Mouse (Mus musculus) CH12.LX (cell line): Measurements from ENCODE around the gene Ccdc138. TPM values are rescaled to one million over a fixed set of nuclear protein-coding genes. Genes with fewer than 3 reads are reported as not detected.
A peak's percentile ranks its signal among the peaks of the same experiment; 100 is the strongest.
"Not testable (repeated sequence)": the region's sequence is repeated elsewhere in the genome, so short reads cannot be mapped to it uniquely, and the experiment has no call there.

Experiments used
- DNase-seq: peaks from one replicate; pipeline ENCODE4 v3.0.0-alpha.2; 2013; ENCODE audit errors: extremely low read depth
- H3K27ac ChIP-seq: 2 replicates; pipeline ENCODE4 v1.5.1; 2012; ENCODE audit warnings: low read depth, mild to moderate bottlenecking, control low read depth, moderate library complexity; ENCODE audit not compliant: insufficient read depth
- H3K27me3 ChIP-seq: replicated peaks from 2 replicates; pipeline ENCODE3; 2012; ENCODE audit warnings: inconsistent platforms
- H3K36me3 ChIP-seq, 2 experiments: replicated peaks in 1 of 2; 2 replicates each; pipeline versions ENCODE3 to v1.6.1; 2012; ENCODE audit warnings: inconsistent platforms in 1 of 2, low read length in 1 of 2, mild to moderate bottlenecking in 1 of 2, mixed read lengths in 1 of 2, moderate library complexity in 1 of 2; ENCODE audit not compliant: control insufficient read depth in 1 of 2, insufficient read depth in 1 of 2
- H3K4me1 ChIP-seq, 2 experiments: 2 replicates each; pipeline ENCODE4 v1.6.1; 2012; ENCODE audit warnings: inconsistent platforms in 1 of 2, moderate library complexity in 1 of 2; ENCODE audit not compliant: insufficient read depth in 2 of 2, control insufficient read depth in 1 of 2
- H3K4me2 ChIP-seq: 2 replicates; pipeline ENCODE4 v1.6.1; 2012; ENCODE audit warnings: low read depth, mild to moderate bottlenecking, control low read depth; ENCODE audit not compliant: poor library complexity, insufficient read depth, severe bottlenecking
- H3K4me3 ChIP-seq, 3 experiments: fragments of 150-350 bp in 1 of 3; sonication (generic) in 1 of 3; replicated peaks in 1 of 3; 2 replicates each; pipeline versions ENCODE3 to v1.5.1; 2011 to 2012; ENCODE audit warnings: low read depth in 2 of 3, low read length in 2 of 3, mild to moderate bottlenecking in 2 of 3, moderate library complexity in 2 of 3, control low read depth in 1 of 3, improper control_type of control experiment in 1 of 3, inconsistent platforms in 1 of 3, mixed read lengths in 1 of 3; ENCODE audit not compliant: poor library complexity in 1 of 3
- H3K79me2 ChIP-seq: replicated peaks from 2 replicates; pipeline ENCODE4 v1.6.1; 2012; ENCODE audit warnings: mild to moderate bottlenecking, moderate library complexity; ENCODE audit not compliant: control insufficient read depth, poor library complexity, insufficient read depth, severe bottlenecking; ENCODE audit errors: extremely low read depth
- H3K9ac ChIP-seq: 2 replicates; pipeline ENCODE4 v1.6.1; 2012; ENCODE audit warnings: low read depth, mild to moderate bottlenecking, control low read depth, moderate library complexity; ENCODE audit not compliant: insufficient read depth
- H3K9me3 ChIP-seq: replicated peaks from 2 replicates; pipeline ENCODE3; 2012; ENCODE audit warnings: low read length, inconsistent platforms, mixed read lengths
- CTCF ChIP-seq, 2 experiments: IDR thresholded peaks in 1 of 2; conservative IDR thresholded peaks in 1 of 2; 2 replicates each; pipeline ENCODE4 v1.5.1; 2011 to 2012; ENCODE audit warnings: low read depth in 2 of 2, low read length in 2 of 2, improper control_type of control experiment in 1 of 2, inconsistent platforms in 1 of 2, mild to moderate bottlenecking in 1 of 2, moderate library complexity in 1 of 2
- ELF1 ChIP-seq: IDR thresholded peaks from 2 replicates; pipeline ENCODE4 v1.6.1; 2014; ENCODE audit warnings: low read depth, mild to moderate bottlenecking, inconsistent platforms, low read length, improper control_type of control experiment
- EP300 ChIP-seq: IDR thresholded peaks from 2 replicates; pipeline ENCODE4 v1.6.1; 2011; ENCODE audit warnings: low read length, improper control_type of control experiment
- GABPA ChIP-seq: IDR thresholded peaks from 2 replicates; pipeline ENCODE4 v1.6.1; 2012; ENCODE audit warnings: low read depth, low read length, improper control_type of control experiment, inconsistent platforms; ENCODE audit not compliant: insufficient replicate concordance
- IRF4 ChIP-seq: IDR thresholded peaks from 2 replicates; pipeline ENCODE4 v1.6.1; 2014; ENCODE audit warnings: low read depth, mild to moderate bottlenecking, inconsistent platforms, low read length, improper control_type of control experiment
- JUND ChIP-seq: conservative IDR thresholded peaks from 2 replicates; pipeline ENCODE4 v1.6.1; 2011; ENCODE audit warnings: low read depth, low read length, improper control_type of control experiment
- MAX ChIP-seq: IDR thresholded peaks from 2 replicates; pipeline ENCODE4 v1.6.1; 2011; ENCODE audit warnings: low read length, improper control_type of control experiment
- MEF2A ChIP-seq: IDR thresholded peaks from 2 replicates; pipeline ENCODE4 v1.6.1; 2014; ENCODE audit warnings: low read depth, mild to moderate bottlenecking, inconsistent platforms, low read length, improper control_type of control experiment, borderline replicate concordance
- MXI1 ChIP-seq: IDR thresholded peaks from 2 replicates; pipeline ENCODE4 v1.6.1; 2011; ENCODE audit warnings: mild to moderate bottlenecking, low read depth, low read length, improper control_type of control experiment
- MYC ChIP-seq: IDR thresholded peaks from 2 replicates; pipeline ENCODE4 v1.6.1; 2011; ENCODE audit warnings: low read depth, mild to moderate bottlenecking, improper control_type of control experiment, low read length
- NRF1 ChIP-seq: IDR thresholded peaks from 2 replicates; pipeline ENCODE4 v1.6.1; 2014; ENCODE audit warnings: low read depth, mild to moderate bottlenecking, inconsistent platforms, low read length, improper control_type of control experiment, moderate library complexity
- POLR2A ChIP-seq: IDR thresholded peaks from 2 replicates; pipeline ENCODE4 v1.6.1; 2011; ENCODE audit warnings: low read depth, mild to moderate bottlenecking, improper control_type of control experiment, low read length
- RAD21 ChIP-seq: IDR thresholded peaks from 2 replicates; pipeline ENCODE4 v1.6.1; 2011; ENCODE audit warnings: low read depth, mild to moderate bottlenecking, low read length, improper control_type of control experiment, moderate library complexity
- SIN3A ChIP-seq: IDR thresholded peaks from 2 replicates; pipeline ENCODE4 v1.6.1; 2012; ENCODE audit warnings: low read length, improper control_type of control experiment, inconsistent platforms
- SMC3 ChIP-seq: IDR thresholded peaks from 2 replicates; pipeline ENCODE4 v1.6.1; 2011; ENCODE audit warnings: low read depth, low read length, improper control_type of control experiment
- TBP ChIP-seq: conservative IDR thresholded peaks from 2 replicates; pipeline ENCODE4 v1.6.1; 2011; ENCODE audit warnings: low read depth, low read length, improper control_type of control experiment
- UBTF ChIP-seq: IDR thresholded peaks from 2 replicates; pipeline ENCODE4 v1.6.1; 2012; ENCODE audit warnings: low read depth, mild to moderate bottlenecking, inconsistent platforms, low read length, improper control_type of control experiment, moderate library complexity
- dilution Hi-C: fragments of 300-500 bp; cut with MboI; formaldehyde crosslinking; loops from 2 replicates; pipeline ENCODE4 v1.14.3; 2020; ENCODE audit warnings: low sequenced_read_pairs; ENCODE audit not compliant: extremely low pct_unique_long_range_greater_than_20kb, extremely low pct_ligation_motif_present
- in situ Hi-C: fragments of 300-500 bp; cut with MboI; formaldehyde crosslinking; loops from 3 replicates; pipeline ENCODE4 v1.14.3; 2019; ENCODE audit warnings: low sequenced_read_pairs, low pct_ligation_motif_present, low pct_unique_long_range_greater_than_20kb, mixed read lengths
- polyA plus RNA-seq: library from polyadenylated mRNA; unstranded; fragments of >175 nt; gene quantifications from 2 replicates; pipeline ENCODE4 v1.2.1, GENCODE M21; 2012; ENCODE audit warnings: low read depth; ENCODE audit not compliant: insufficient read length
- total RNA-seq, 2 experiments: library from RNA; depleted of rRNA; stranded (reverse); fragments of 300-350 nt in 1 of 2; fragments of >200 nt in 1 of 2; gene quantifications; 2 replicates each; pipeline ENCODE4 v1.2.3; 2012 to 2014

Gene Ccdc138
- total and polyA plus RNA-seq, 3 experiments, result 1.7 to 3.1 (median 2.2) TPM

- no peak overlapping the region; the same call in 1 of the 2 replicates for H3K9ac ChIP-seq
- H3K79me2 ChIP-seq, result no peaks in the 10 kb centered on the region
- dilution Hi-C loops (no loop called here), in situ Hi-C loops (no loop called here)
- no peak overlapping the region for H3K27ac ChIP-seq
- peak; percentile 43 for DNase-seq
- H3K9me3 ChIP-seq, result no peaks in the 10 kb centered on the region
- H3K27me3 ChIP-seq, result no peaks in the 10 kb centered on the region
- H3K36me3 ChIP-seq, result no peaks in the 10 kb centered on the region
- H3K4me1 ChIP-seq, result peaks cover 6 to 22% of the 10 kb centered on the region in 2 experiments
- TF ChIP-seq EP300 (peak; percentile 47), IRF4 (peak; percentile 72), GABPA (no peak), MEF2A (no peak), MAX (no peak)
- H3K4me3 ChIP-seq, result no peak overlapping the region
- H3K4me2 ChIP-seq, result peak overlapping the region; percentile 55
These were observed 31.6 kb downstream of the Ccdc138 start for GRCm38 (mm10) chr10:58529358-58529757.

- Histone ChIP-seq H3K36me3 (no peaks in the 10 kb centered on the region), H3K4me2 (no peak overlapping the region), H3K9me3 (no peaks in the 10 kb centered on the region), H3K4me3 (no peak overlapping the region), H3K4me1 (peaks cover 6 to 22% of the 10 kb centered on the region in 2 experiments), H3K79me2 (no peaks in the 10 kb centered on the region), H3K9ac (no peak overlapping the region), H3K27ac (no peak overlapping the region), H3K27me3 (no peaks in the 10 kb centered on the region)
- DNase-seq, result no peak
- no peak for TF ChIP-seq MXI1
- no peak for TF ChIP-seq SMC3
- TF ChIP-seq ELF1, result no peak
- TF ChIP-seq POLR2A, result no peak
- TF ChIP-seq SIN3A, result no peak
- TF ChIP-seq TBP, result no peak
- TF ChIP-seq MAX, result no peak
- dilution Hi-C loops (no loop called here), in situ Hi-C loops (no loop called here)
These were observed 33.4 kb downstream of the Ccdc138 start for GRCm38 (mm10) chr10:58530896-58531790.

- no peak overlapping the region for H3K4me3 ChIP-seq
- no peak overlapping the region for H3K9ac ChIP-seq
- H3K27me3 ChIP-seq, result no peaks in the 10 kb centered on the region
- no peaks in the 10 kb centered on the region for H3K79me2 ChIP-seq
- H3K4me1 ChIP-seq, result peaks cover 6 to 22% of the 10 kb centered on the region in 2 experiments
- dilution Hi-C loops (no loop called here), in situ Hi-C loops (no loop called here)
- H3K27ac ChIP-seq, result no peak overlapping the region
- H3K36me3 ChIP-seq, result no peaks in the 10 kb centered on the region
- H3K4me2 ChIP-seq, result no peak overlapping the region
- TF ChIP-seq RAD21 (no peak), UBTF (no peak), NRF1 (no peak), CTCF (conservative IDR thresholded peaks at IDR 0.05 in 1 of 2, IDR thresholded peaks at IDR 0.05 in 1 of 2; ENCODE audit: low read depth in 2 of 2, low read length in 2 of 2) (no peak), JUND (no peak), MYC (no peak), TBP (no peak)
- no peak for DNase-seq
- no peaks in the 10 kb centered on the region for H3K9me3 ChIP-seq
These were observed 34.4 kb downstream of the Ccdc138 start for GRCm38 (mm10) chr10:58532177-58532576.

GRCm38 (mm10) chr10:58536276-58536675, 38.5 kb downstream of the Ccdc138 start:
- H3K27ac ChIP-seq, H3K36me3 ChIP-seq, H3K27me3 ChIP-seq, in situ Hi-C loops, H3K9ac ChIP-seq, H3K4me1 ChIP-seq, H3K4me2 ChIP-seq, DNase-seq, H3K4me3 ChIP-seq, H3K9me3 ChIP-seq, dilution Hi-C loops, H3K79me2 ChIP-seq: not testable (repeated sequence)
